Mouse (Mus musculus) bone marrow, adult 2 months (tissue): ENCODE measurements around the gene Ptprm.

Source experiments
- CTCF ChIP-seq: fragments of 200-500 bp; IDR thresholded peaks from 2 replicates; pipeline ENCODE4 v1.5.1; 2011; ENCODE audit warnings: low read length, control low read depth; ENCODE audit not compliant: control insufficient read depth, insufficient read depth
- POLR2A ChIP-seq: fragments of 200-500 bp; IDR thresholded peaks from 2 replicates; pipeline ENCODE4 v1.6.1; 2011; ENCODE audit warnings: low read depth, mild to moderate bottlenecking, control low read depth, low read length, borderline replicate concordance; ENCODE audit not compliant: control insufficient read depth

GRCm38 (mm10) chr17:67090153-67090552 is 264.1 kb downstream of the Ptprm start:
- no peak for TF ChIP-seq POLR2A
- no peak for TF ChIP-seq CTCF
